ENCODE assay signal across 17 mouse cellular contexts in the genomic region with DNA sequence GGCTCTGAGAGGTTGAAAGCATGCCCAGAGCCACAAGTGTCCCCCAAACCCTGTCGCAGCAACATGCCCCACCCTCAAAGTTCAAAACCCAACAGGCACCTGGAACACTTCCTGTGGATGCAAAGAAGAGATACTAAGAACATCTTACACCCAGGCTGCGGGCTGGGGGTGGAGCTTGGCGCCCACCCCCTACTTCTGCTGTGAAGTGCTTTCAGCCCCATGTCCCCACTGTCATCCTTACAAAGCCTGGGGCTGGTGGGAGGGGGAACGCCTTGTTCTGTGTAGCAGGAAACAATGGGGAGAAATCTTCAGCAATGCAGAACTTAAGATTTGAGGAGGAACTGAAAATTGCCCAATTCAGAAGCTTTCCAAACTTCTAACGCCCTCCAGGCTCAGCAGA. TPM values are rescaled to one million over a fixed set of nuclear protein-coding genes. Genes with fewer than 3 reads are reported as not detected.
DNase-seq lines count a peak whose midpoint lies in the region; ATAC-seq and TF ChIP-seq lines count a peak whose summit lies in the region.
"Had no signal": no experiment of that assay in that cellular context is flagged by ENCODE, and none has a peak within 500 bp of the region (broad histone marks: within the 10 kb centered on the region; RNA-seq: fewer than 3 reads in every experiment).

No protein-coding gene starts in this region.

- no peaks in the 10 kb centered on the region for H3K27me3 ChIP-seq in forebrain, postnatal 0 days (ENCODE audit: insufficient read depth, low read length)
- H3K27me3 ChIP-seq in forebrain, embryonic 11.5 days (ENCODE audit: control insufficient read depth, insufficient read depth, low read length) = no peaks in the 10 kb centered on the region
- H3K27me3 ChIP-seq in midbrain, embryonic 11.5 days (ENCODE audit: control insufficient read depth, insufficient read depth, low read length) = no peaks in the 10 kb centered on the region
- H3K27me3 ChIP-seq in kidney, adult 2 months (replicated peaks; ENCODE audit: control insufficient read depth, insufficient read depth, low read length) = no peaks in the 10 kb centered on the region
- H3K27me3 ChIP-seq: liver, embryonic 13.5 days; neural tube, embryonic 15.5 days had no signal

- no peaks in the 10 kb centered on the region for H3K9me3 ChIP-seq in forebrain, postnatal 0 days (ENCODE audit: low read length)
- no peaks in the 10 kb centered on the region for H3K9me3 ChIP-seq in forebrain, embryonic 11.5 days (ENCODE audit: control insufficient read depth, low read length)
- no peaks in the 10 kb centered on the region for H3K9me3 ChIP-seq in midbrain, embryonic 11.5 days (ENCODE audit: control insufficient read depth, low read length)
- H3K9me3 ChIP-seq: embryonic facial prominence, embryonic 13.5 days; hindbrain, embryonic 13.5 days; liver, embryonic 13.5 days; neural tube, embryonic 15.5 days had no signal

- no peak for DNase-seq in forebrain, postnatal 0 days
- DNase-seq in forebrain, embryonic 11.5 days (ENCODE audit: low spot score) = no peak
- DNase-seq in CD4-positive helper T cell, adult 2 months (ENCODE audit: low read depth, low spot score) = peak; percentile 38
- DNase-seq in thymus, postnatal 0 days (ENCODE audit: low spot score) = peak; percentile 84
- DNase-seq in gastrocnemius, adult 18-20 months (ENCODE audit: low spot score) = no peak
- no peak for DNase-seq in midbrain, embryonic 11.5 days (ENCODE audit: low spot score, missing footprints)
- DNase-seq in kidney, adult 2 months = no peak
- DNase-seq: cerebellum, adult 18-20 months; kidney, postnatal 36 days; liver, embryonic 13.5 days had no signal

- H3K36me3 ChIP-seq in forebrain, postnatal 0 days (ENCODE audit: insufficient read depth) = no peaks in the 10 kb centered on the region
- H3K36me3 ChIP-seq in forebrain, embryonic 11.5 days (ENCODE audit: control insufficient read depth, insufficient read depth, low read length) = no peaks in the 10 kb centered on the region
- H3K36me3 ChIP-seq in midbrain, embryonic 11.5 days (ENCODE audit: control insufficient read depth, insufficient read depth, low read length) = no peaks in the 10 kb centered on the region
- H3K36me3 ChIP-seq in kidney, adult 2 months (ENCODE audit: control insufficient read depth, insufficient read depth, low read length) = no peaks in the 10 kb centered on the region
- H3K36me3 ChIP-seq: embryonic facial prominence, embryonic 13.5 days; forebrain, embryonic 10.5 days; hindbrain, embryonic 13.5 days; liver, embryonic 13.5 days; neural tube, embryonic 15.5 days had no signal

- no peak overlapping the region for H3K27ac ChIP-seq in forebrain, postnatal 0 days (ENCODE audit: low read depth, low read length)
- H3K27ac ChIP-seq in forebrain, embryonic 11.5 days (ENCODE audit: low read depth, low read length) = no peak overlapping the region
- H3K27ac ChIP-seq in midbrain, embryonic 11.5 days (ENCODE audit: low read depth, low read length) = no peak overlapping the region
- H3K27ac ChIP-seq in kidney, adult 2 months (ENCODE audit: insufficient read depth, low read depth, low read length) = no peak overlapping the region
- H3K27ac ChIP-seq: embryonic facial prominence, embryonic 13.5 days; forebrain, embryonic 10.5 days; heart, adult 2 months; hindbrain, embryonic 13.5 days; liver, embryonic 13.5 days; neural tube, embryonic 15.5 days had no signal

- 43% methylated on average over 5 of the region's 5 CpGs for WGBS in forebrain, postnatal 0 days
- whole genome bisulfite sequencing in forebrain, embryonic 11.5 days = 38% methylated on average over 5 of the region's 5 CpGs
- 54% methylated on average over 5 of the region's 5 CpGs for WGBS in midbrain, embryonic 11.5 days
- 56% methylated on average over 5 of the region's 5 CpGs for WGBS in kidney, adult 2 months

- H3K9ac ChIP-seq in forebrain, postnatal 0 days = no peak overlapping the region
- H3K9ac ChIP-seq in forebrain, embryonic 11.5 days (ENCODE audit: low read length) = no peak overlapping the region
- H3K9ac ChIP-seq in midbrain, embryonic 11.5 days (ENCODE audit: low read length) = no peak overlapping the region
- H3K9ac ChIP-seq: embryonic facial prominence, embryonic 13.5 days; hindbrain, embryonic 13.5 days; liver, embryonic 13.5 days; neural tube, embryonic 15.5 days had no signal

- H3K4me2 ChIP-seq in forebrain, postnatal 0 days (ENCODE audit: low read depth) = no peak overlapping the region
- no peak overlapping the region for H3K4me2 ChIP-seq in forebrain, embryonic 11.5 days (ENCODE audit: low read depth, low read length, severe bottlenecking)
- no peak overlapping the region for H3K4me2 ChIP-seq in midbrain, embryonic 11.5 days
- H3K4me2 ChIP-seq: embryonic facial prominence, embryonic 13.5 days; hindbrain, embryonic 13.5 days; liver, embryonic 13.5 days; neural tube, embryonic 15.5 days had no signal

- TF ChIP-seq CTCF in forebrain, postnatal 0 days (IDR thresholded peaks at IDR 0.05; ENCODE audit: low read depth) = no peak
- TF ChIP-seq CTCF in kidney, adult 2 months (conservative IDR thresholded peaks at IDR 0.05; ENCODE audit: insufficient read depth, insufficient read length, low read depth, low read length) = no peak

- peak; percentile 61; the same call in 1 of the 2 replicates for ATAC-seq in forebrain, postnatal 0 days
- ATAC-seq in forebrain, embryonic 11.5 days (replicated peaks; ENCODE audit: low FRiP score) = no peak
- peak; percentile 96 for ATAC-seq in granulocyte monocyte progenitor cell, adult 5-6 weeks (replicated peaks; ENCODE audit: poor library complexity, severe bottlenecking)
- no peak for ATAC-seq in midbrain, embryonic 11.5 days (ENCODE audit: low FRiP score)
- ATAC-seq: intestine, embryonic 16.5 days had no signal

- no peak overlapping the region for H3K4me3 ChIP-seq in forebrain, postnatal 0 days (ENCODE audit: low read depth, low read length)
- H3K4me3 ChIP-seq in forebrain, embryonic 11.5 days (ENCODE audit: low read depth, low read length) = no peak overlapping the region
- H3K4me3 ChIP-seq in midbrain, embryonic 11.5 days (ENCODE audit: low read depth, low read length) = no peak overlapping the region
- no peak overlapping the region for H3K4me3 ChIP-seq in kidney, adult 2 months (ENCODE audit: insufficient read depth, low read depth, low read length)
- H3K4me3 ChIP-seq: embryonic facial prominence, embryonic 13.5 days; forebrain, embryonic 10.5 days; heart, adult 2 months; hindbrain, embryonic 13.5 days; liver, embryonic 13.5 days; neural tube, embryonic 15.5 days had no signal

- no peak for TF ChIP-seq POLR2A in kidney, adult 2 months (IDR thresholded peaks at IDR 0.05; ENCODE audit: low read depth, low read length)

- no peaks in the 10 kb centered on the region; the same call in 1 of the 2 replicates for H3K4me1 ChIP-seq in forebrain, postnatal 0 days (ENCODE audit: insufficient read depth)
- H3K4me1 ChIP-seq in forebrain, embryonic 11.5 days (replicated peaks; ENCODE audit: control insufficient read depth, insufficient read depth, low read length) = no peaks in the 10 kb centered on the region
- peaks cover 3% of the 10 kb centered on the region for H3K4me1 ChIP-seq in midbrain, embryonic 11.5 days (ENCODE audit: control insufficient read depth, insufficient read depth, low read length)
- H3K4me1 ChIP-seq in kidney, adult 2 months (ENCODE audit: control insufficient read depth, insufficient read depth, low read length) = no peaks in the 10 kb centered on the region
- H3K4me1 ChIP-seq: embryonic facial prominence, embryonic 13.5 days; hindbrain, embryonic 13.5 days; liver, embryonic 13.5 days; neural tube, embryonic 15.5 days had no signal

RNA-seq across cellular contexts. Expression of a gene that starts 9.0 kb away (rescaled TPM):
- 9.6 and 12.9 TPM in 2 replicates for total RNA-seq in forebrain, postnatal 0 days (2014; rRNA removed)
- polyA plus RNA-seq in forebrain, postnatal 0 days (2015; fragmentation: Nextera tagmentation; extraction: Ambion mirVana) = 10.3 and 16.9 TPM in 2 replicates
- 8.8 and 9.3 TPM in 2 replicates for polyA plus RNA-seq in forebrain, embryonic 11.5 days (2014; fragmentation: Nextera tagmentation; extraction: Ambion mirVana)
- 6.1 and 6.6 TPM in 2 replicates for total RNA-seq in granulocyte monocyte progenitor cell, adult 5-6 weeks (2014; fragmentation: Nextera tagmentation)
- 2.7 and 4.6 TPM in 2 replicates for total RNA-seq in granulocyte monocyte progenitor cell, adult 5-6 weeks (2017)
- polyA plus RNA-seq in thymus, postnatal 0 days (2015; fragmentation: Nextera tagmentation; extraction: Ambion mirVana) = 2.2 and 2.3 TPM in 2 replicates
- total RNA-seq in gastrocnemius, adult 18-20 months (2021) = 10 to 100 TPM; 57.7 to 80.4 TPM
- polyA plus RNA-seq in midbrain, embryonic 11.5 days (2014; fragmentation: Nextera tagmentation; extraction: Ambion mirVana) = 6.4 and 7.0 TPM in 2 replicates
- polyA plus RNA-seq in kidney, adult 2 months (2012; rRNA removed) = 18.8 and 20.0 TPM in 2 replicates

Comparison
In these comparisons a context has a peak if more than half of its experiments do, and no peak if none do; other contexts are left out.
1. ATAC-seq: peak in forebrain, postnatal 0 days (single experiment) and granulocyte monocyte progenitor cell, adult 5-6 weeks (single experiment); none in forebrain, embryonic 11.5 days (single experiment) and midbrain, embryonic 11.5 days (single experiment).
2. DNase-seq: peak in CD4-positive helper T cell, adult 2 months (single experiment) and thymus, postnatal 0 days (single experiment); none in forebrain, postnatal 0 days (single experiment), forebrain, embryonic 11.5 days (single experiment), gastrocnemius, adult 18-20 months (single experiment), midbrain, embryonic 11.5 days (single experiment) and kidney, adult 2 months (single experiment).